Mouse (Mus musculus) midbrain, embryonic 16.5 days (tissue): Measurements from ENCODE around the gene Ifnar1. TPM values are rescaled to one million over a fixed set of nuclear protein-coding genes. Genes with fewer than 3 reads are reported as not detected.

ENCODE experiments used
- ATAC-seq: fragments of 200-750 bp; cut with Nextera tagmentation; 2 replicates; pipeline ENCODE4 v1.8.0; 2017; ENCODE audit warnings: moderate TSS enrichment
- H3K27ac ChIP-seq: fragments of 300-500 bp; sonication (generic); 2 replicates; pipeline ENCODE4 v1.5.1; 2014; ENCODE audit warnings: mild to moderate bottlenecking, low read length, mixed read lengths
- H3K27me3 ChIP-seq: fragments of 300-500 bp; sonication (generic); 2 replicates; pipeline ENCODE4 v1.6.1; 2014; ENCODE audit warnings: low read depth, low read length, mixed read lengths; ENCODE audit not compliant: control insufficient read depth, insufficient read depth
- H3K36me3 ChIP-seq: fragments of 300-500 bp; sonication (generic); 2 replicates; pipeline ENCODE4 v1.6.1; 2014; ENCODE audit warnings: mild to moderate bottlenecking, low read length, moderate library complexity, mixed read lengths; ENCODE audit not compliant: control insufficient read depth, insufficient read depth
- H3K4me1 ChIP-seq: fragments of 300-500 bp; sonication (generic); 2 replicates; pipeline ENCODE4 v1.6.1; 2014; ENCODE audit warnings: mild to moderate bottlenecking, low read length, mixed read lengths; ENCODE audit not compliant: control insufficient read depth, insufficient read depth
- H3K4me2 ChIP-seq: fragments of 300-500 bp; sonication (generic); 2 replicates; pipeline ENCODE4 v1.6.1; 2014; ENCODE audit warnings: mild to moderate bottlenecking, low read length, mixed read lengths
- H3K4me3 ChIP-seq: fragments of 300-500 bp; sonication (generic); 2 replicates; pipeline ENCODE4 v1.5.1; 2014; ENCODE audit warnings: low read depth, mild to moderate bottlenecking, low read length, moderate library complexity, mixed read lengths
- H3K9ac ChIP-seq: fragments of 300-500 bp; sonication (generic); 2 replicates; pipeline ENCODE4 v1.6.1; 2014; ENCODE audit warnings: low read depth, low read length, mixed read lengths
- H3K9me3 ChIP-seq: fragments of 300-500 bp; sonication (generic); replicated peaks from 2 replicates; pipeline ENCODE4 v1.6.1; 2014; ENCODE audit warnings: mild to moderate bottlenecking, low read length, mixed read lengths; ENCODE audit not compliant: control insufficient read depth, poor library complexity, severe bottlenecking
- WGBS: fragments of 180-500 bp; shearing (Covaris S2); extraction: QIAGEN DNeasy Blood & Tissue Kit; methylation state at CpG from one replicate; pipeline ENCODE4 v1.1.7; 2014; 5-methylcytosine and 5-hydroxymethylcytosine counted together
- polyA plus RNA-seq: library from polyadenylated mRNA; unstranded; fragments of >200 nt; fragmentation: Nextera tagmentation; extraction: Ambion mirVana; gene quantifications from 2 replicates; pipeline ENCODE4 v1.2.1, GENCODE M21; 2015

Gene Ifnar1
- polyA plus RNA-seq, 1 experiment from 2014 or later = 48.0 TPM

DNA sequence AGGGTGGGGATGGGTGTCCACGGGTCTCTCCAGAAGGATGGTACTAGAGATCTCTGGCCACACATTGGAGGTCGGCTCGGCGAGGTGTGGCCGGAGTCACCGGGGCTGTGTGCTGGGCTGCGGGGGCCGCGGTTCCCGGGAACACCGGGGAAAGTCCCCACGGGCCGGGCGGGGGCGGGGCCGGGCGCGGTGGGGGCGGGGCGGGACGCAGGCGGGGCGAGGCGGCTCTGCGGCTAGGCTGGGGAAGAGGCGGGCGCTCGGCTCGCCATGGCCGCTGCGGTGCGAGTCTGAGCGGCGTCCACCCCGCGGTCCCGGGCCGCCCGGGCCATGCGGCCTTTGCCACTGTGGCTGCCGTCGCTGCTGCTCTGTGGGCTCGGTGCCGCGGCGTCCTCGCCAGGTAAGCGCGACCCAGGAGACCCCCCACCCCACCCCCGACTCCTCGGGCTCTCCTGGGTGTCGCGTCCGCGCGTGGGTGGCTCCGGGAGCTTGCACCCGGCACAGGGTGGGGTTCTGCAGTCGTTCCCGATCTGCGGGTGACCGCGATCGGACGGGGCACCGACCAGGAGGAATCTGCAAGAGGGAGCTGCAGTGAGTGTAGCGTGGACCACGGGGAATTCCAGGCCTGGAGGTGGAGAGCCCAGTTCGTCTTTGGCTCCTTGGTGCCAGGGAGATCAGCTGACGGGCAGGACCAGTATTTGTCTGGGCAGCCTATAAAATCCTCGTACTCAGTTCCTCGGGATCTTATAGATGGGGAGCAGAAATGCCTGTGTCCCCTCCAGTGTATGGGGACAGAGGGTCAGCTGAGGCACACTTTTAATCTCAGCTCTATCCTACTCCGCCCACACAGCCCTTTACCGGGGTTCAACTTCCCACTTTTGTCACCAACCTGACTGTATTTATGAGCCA is 62.1 kb downstream of the Ifnar1 start, which contains the start of gene Ifngr2:
Gene Ifngr2 (plus strand): TSS at position 237 of the 906 bp plus-strand sequence.
- Histone ChIP-seq H3K27me3 (no peaks in the 10 kb centered on the region), H3K4me2 (peak within 1 kb of the TSS; percentile 69), H3K4me3 (peak within 1 kb of the TSS; percentile 94), H3K36me3 (no peaks in the 10 kb centered on the region), H3K9ac (peak within 1 kb of the TSS; percentile 99), H3K4me1 (peaks cover 21% of the 10 kb centered on the region), H3K27ac (peak within 1 kb of the TSS; percentile 75), H3K9me3 (no peaks in the 10 kb centered on the region)
- 1% methylated on average over 56 of the region's 74 CpGs for WGBS
- peak; percentile 89 for ATAC-seq

GRCm38 (mm10) chr16:91547974-91548373 is 62.9 kb downstream of the Ifnar1 start:
- peak overlapping the region; percentile 94 for H3K4me3 ChIP-seq
- no peak for ATAC-seq
- H3K4me2 ChIP-seq = peak overlapping the region; percentile 69
- H3K4me1 ChIP-seq = peaks cover 21% of the 10 kb centered on the region
- H3K9me3 ChIP-seq = no peaks in the 10 kb centered on the region
- no peaks in the 10 kb centered on the region for H3K27me3 ChIP-seq
- no peak overlapping the region for H3K27ac ChIP-seq
- H3K36me3 ChIP-seq = no peaks in the 10 kb centered on the region
- H3K9ac ChIP-seq = peak overlapping the region; percentile 99
- 67% methylated on average over 5 of the region's 5 CpGs for WGBS

GRCm38 (mm10) chr16:91548586-91548985 is 63.5 kb downstream of the Ifnar1 start:
- Histone ChIP-seq H3K4me3 (peak overlapping the region; percentile 17), H3K9ac (peak overlapping the region; percentile 1), H3K4me1 (peaks cover 21% of the 10 kb centered on the region), H3K27me3 (no peaks in the 10 kb centered on the region), H3K36me3 (no peaks in the 10 kb centered on the region), H3K9me3 (no peaks in the 10 kb centered on the region), H3K27ac (no peak overlapping the region), H3K4me2 (peak overlapping the region; percentile 69)
- ATAC-seq = no peak
- WGBS = 36% methylated on average over 5 of the region's 5 CpGs

DNA sequence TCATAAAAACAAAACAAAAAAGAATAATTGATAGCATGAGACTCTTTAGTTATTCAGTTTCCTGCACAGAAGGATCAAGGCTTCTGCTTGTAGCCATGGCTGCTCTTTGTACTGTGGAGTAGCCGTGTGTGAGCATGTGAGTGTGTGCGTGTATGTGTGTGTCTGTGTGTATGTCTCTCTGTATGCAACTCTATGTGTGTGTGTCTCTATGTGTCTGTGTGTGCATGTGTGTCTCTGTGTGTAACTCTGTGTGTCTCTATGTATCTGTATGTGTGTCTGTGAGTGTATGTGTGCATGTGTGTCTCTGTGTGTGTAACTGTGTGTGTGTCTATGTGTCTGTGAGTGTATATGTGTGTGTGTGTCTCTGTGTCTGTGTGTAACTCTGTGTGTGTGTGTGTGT is 64.0 kb downstream of the Ifnar1 start:
- Histone ChIP-seq H3K4me3 (peak overlapping the region; percentile 17), H3K9ac (peak overlapping the region; percentile 1), H3K36me3 (no peaks in the 10 kb centered on the region), H3K9me3 (no peaks in the 10 kb centered on the region), H3K27ac (no peak overlapping the region), H3K27me3 (no peaks in the 10 kb centered on the region), H3K4me2 (peak overlapping the region; percentile 69), H3K4me1 (peaks cover 21% of the 10 kb centered on the region)
- WGBS = 54% methylated on average over 2 of the region's 2 CpGs
- no peak for ATAC-seq

GRCm38 (mm10) chr16:91549616-91550015 is 64.6 kb downstream of the Ifnar1 start:
- H3K4me3 ChIP-seq = no peak overlapping the region
- no peak for ATAC-seq
- H3K9me3 ChIP-seq = no peaks in the 10 kb centered on the region
- no peaks in the 10 kb centered on the region for H3K27me3 ChIP-seq
- WGBS = 57% methylated on average over 5 of the region's 5 CpGs
- peak overlapping the region; percentile 69 for H3K4me2 ChIP-seq
- H3K36me3 ChIP-seq = no peaks in the 10 kb centered on the region
- peaks cover 21% of the 10 kb centered on the region for H3K4me1 ChIP-seq
- no peak overlapping the region for H3K27ac ChIP-seq
- no peak overlapping the region for H3K9ac ChIP-seq

DNA sequence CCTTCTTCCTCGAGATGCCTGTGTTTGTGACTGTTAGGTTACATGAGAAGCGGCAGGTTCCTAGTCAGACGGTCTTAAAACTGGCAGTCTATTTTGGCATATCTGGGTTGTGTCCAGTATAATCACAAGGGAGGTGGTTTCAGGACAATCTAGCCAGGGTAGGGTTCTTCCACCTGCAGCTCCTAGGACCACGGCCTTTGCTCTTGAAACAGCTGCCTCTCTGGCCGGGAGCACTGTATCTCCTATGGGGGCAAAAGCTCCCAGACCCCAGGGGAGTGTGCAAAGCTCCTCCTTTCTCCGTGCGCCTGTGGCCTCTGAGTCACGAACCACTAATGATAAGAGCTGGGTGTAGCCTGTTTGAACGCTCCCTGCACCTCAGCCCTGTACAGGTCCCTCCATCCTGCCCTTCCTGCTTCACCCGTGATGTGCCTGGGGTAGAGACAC is 66.1 kb downstream of the Ifnar1 start:
- H3K36me3 ChIP-seq = no peaks in the 10 kb centered on the region; the same call in 1 of the 2 replicates
- H3K9ac ChIP-seq = no peak overlapping the region
- H3K27ac ChIP-seq = no peak overlapping the region
- H3K4me1 ChIP-seq = peaks cover 21% of the 10 kb centered on the region
- no peak for ATAC-seq
- H3K9me3 ChIP-seq = no peaks in the 10 kb centered on the region
- 73% methylated on average over 10 of the region's 10 CpGs for WGBS
- H3K4me3 ChIP-seq = no peak overlapping the region
- no peaks in the 10 kb centered on the region for H3K27me3 ChIP-seq
- no peak overlapping the region for H3K4me2 ChIP-seq

- H3K4me2 ChIP-seq = no peak overlapping the region
These were observed 67.0 kb downstream of the Ifnar1 start for GRCm38 (mm10) chr16:91552072-91552471.

GRCm38 (mm10) chr16:91553625-91554024 is 68.6 kb downstream of the Ifnar1 start:
- peaks cover 11% of the 10 kb centered on the region for H3K4me1 ChIP-seq
- WGBS = 67% methylated on average over 12 of the region's 12 CpGs
- no peak overlapping the region for H3K4me3 ChIP-seq
- H3K9ac ChIP-seq = no peak overlapping the region
- no peaks in the 10 kb centered on the region; the same call in 1 of the 2 replicates for H3K36me3 ChIP-seq
- no peaks in the 10 kb centered on the region for H3K27me3 ChIP-seq
- no peak overlapping the region for H3K27ac ChIP-seq
- H3K9me3 ChIP-seq = no peaks in the 10 kb centered on the region
- no peak for ATAC-seq
- H3K4me2 ChIP-seq = no peak overlapping the region

More at GRCm38 (mm10) chr16:91552072-91552471, 67.0 kb downstream of the Ifnar1 start:
- ATAC-seq = no peak
- Histone ChIP-seq H3K4me1 (peaks cover 21% of the 10 kb centered on the region), H3K4me3 (no peak overlapping the region), H3K9me3 (no peaks in the 10 kb centered on the region), H3K27me3 (no peaks in the 10 kb centered on the region), H3K27ac (no peak overlapping the region), H3K9ac (no peak overlapping the region), H3K36me3 (no peaks in the 10 kb centered on the region; the same call in 1 of the 2 replicates)
- 57% methylated on average over 9 of the region's 9 CpGs for WGBS

GRCm38 (mm10) chr16:91555017-91555605 is 70.1 kb downstream of the Ifnar1 start:
- Histone ChIP-seq H3K4me2 (no peak overlapping the region), H3K27me3 (no peaks in the 10 kb centered on the region), H3K9ac (no peak overlapping the region), H3K4me1 (peaks cover under 1% of the 10 kb centered on the region; the same call in 1 of the 2 replicates), H3K27ac (no peak overlapping the region), H3K4me3 (no peak overlapping the region), H3K36me3 (no peaks in the 10 kb centered on the region; the same call in 1 of the 2 replicates), H3K9me3 (no peaks in the 10 kb centered on the region)
- no peak for ATAC-seq
- 87% methylated on average over 8 of the region's 8 CpGs for WGBS
